Mouse (Mus musculus) cortical plate, adult 2 months (tissue): ENCODE results near the gene Cyp27b1. TPM values are rescaled to one million over a fixed set of nuclear protein-coding genes. Genes with fewer than 3 reads are reported as not detected.

Source experiments
- H3K27ac ChIP-seq: fragments of 200-500 bp; 2 replicates; pipeline ENCODE4 v1.5.1; 2012; ENCODE audit warnings: low read length, control low read depth, inconsistent platforms; ENCODE audit not compliant: insufficient read depth
- H3K4me1 ChIP-seq: fragments of 200-500 bp; 2 replicates; pipeline ENCODE4 v1.6.1; 2011; ENCODE audit warnings: low read length; ENCODE audit not compliant: control insufficient read depth, insufficient read depth
- H3K4me3 ChIP-seq: fragments of 200-500 bp; 2 replicates; pipeline ENCODE4 v1.5.1; 2011; ENCODE audit warnings: mild to moderate bottlenecking, low read length, control low read depth; ENCODE audit not compliant: insufficient read depth
- CTCF ChIP-seq: fragments of 200-500 bp; IDR thresholded peaks from 2 replicates; pipeline ENCODE4 v1.5.1; 2011; ENCODE audit warnings: mild to moderate bottlenecking, control low read depth, low read length; ENCODE audit not compliant: insufficient read depth; ENCODE audit errors: extremely low read depth
- POLR2A ChIP-seq: fragments of 200-500 bp; IDR thresholded peaks from 2 replicates; pipeline ENCODE4 v1.6.1; 2011; ENCODE audit warnings: mild to moderate bottlenecking, low read length, control low read depth; ENCODE audit not compliant: insufficient read depth; ENCODE audit errors: extremely low read depth
- polyA plus RNA-seq: library from polyadenylated mRNA; depleted of rRNA; stranded (reverse); fragments of >200 nt; gene quantifications from 2 replicates; pipeline ENCODE4 v1.2.3, GENCODE M21; 2012; rRNA removed

The Cyp27b1 gene
- 0.67 and 0.78 TPM in 2 replicates for polyA plus RNA-seq

- no peaks in the 10 kb centered on the region for H3K4me1 ChIP-seq
- TF ChIP-seq POLR2A (no peak), CTCF (no peak)
- H3K27ac ChIP-seq, result no peak within 1 kb of the TSS
- H3K4me3 ChIP-seq, result no peak within 1 kb of the TSS
These were observed at the start of gene Cyp27b1 for GRCm38 (mm10) chr10:127047954-127048353. Cyp27b1 (plus strand) TSS chr10:127048250.

- H3K27ac ChIP-seq, result no peak within 1 kb of the TSS
- H3K4me3 ChIP-seq, result no peak within 1 kb of the TSS
- TF ChIP-seq POLR2A (no peak), CTCF (no peak)
- no peaks in the 10 kb centered on the region for H3K4me1 ChIP-seq
These were observed 47.5 kb upstream of the Cyp27b1 start, which contains the start of gene Avil for GRCm38 (mm10) chr10:127000529-127000928. Avil (plus strand) TSS chr10:127000709.

GRCm38 (mm10) chr10:127001297-127001696 lies 46.8 kb upstream of the Cyp27b1 start:
- Histone ChIP-seq H3K4me1 (no peaks in the 10 kb centered on the region), H3K27ac (no peak overlapping the region)
- TF ChIP-seq CTCF (no peak), POLR2A (no peak)

GRCm38 (mm10) chr10:127002056-127002455 lies 46.0 kb upstream of the Cyp27b1 start:
- no peak for TF ChIP-seq CTCF
- TF ChIP-seq POLR2A, result no peak
- Histone ChIP-seq H3K4me1 (no peaks in the 10 kb centered on the region), H3K27ac (no peak overlapping the region), H3K4me3 (no peak overlapping the region)

More at GRCm38 (mm10) chr10:127001297-127001696, 46.8 kb upstream of the Cyp27b1 start:
- no peak overlapping the region for H3K4me3 ChIP-seq

- Histone ChIP-seq H3K27ac (no peak overlapping the region), H3K4me1 (no peaks in the 10 kb centered on the region), H3K4me3 (no peak overlapping the region)
- no peak for TF ChIP-seq POLR2A
- TF ChIP-seq CTCF, result no peak
These were observed 45.3 kb upstream of the Cyp27b1 start for GRCm38 (mm10) chr10:127002765-127003164.

GRCm38 (mm10) chr10:127003334-127003733 lies 44.7 kb upstream of the Cyp27b1 start:
- Histone ChIP-seq H3K4me3 (no peak overlapping the region), H3K4me1 (no peaks in the 10 kb centered on the region)
- TF ChIP-seq CTCF (no peak), POLR2A (no peak)

GRCm38 (mm10) chr10:127003806-127004205 lies 44.2 kb upstream of the Cyp27b1 start:
- no peaks in the 10 kb centered on the region for H3K4me1 ChIP-seq
- TF ChIP-seq CTCF (no peak), POLR2A (no peak)
- no peak overlapping the region for H3K27ac ChIP-seq
- H3K4me3 ChIP-seq, result no peak overlapping the region

More at GRCm38 (mm10) chr10:127003334-127003733, 44.7 kb upstream of the Cyp27b1 start:
- no peak overlapping the region for H3K27ac ChIP-seq

- no peaks in the 10 kb centered on the region for H3K4me1 ChIP-seq
- no peak for TF ChIP-seq POLR2A
- TF ChIP-seq CTCF, result peak; percentile 21; the same call in 1 of the 2 replicates
These were observed 31.6 kb upstream of the Cyp27b1 start for GRCm38 (mm10) chr10:127016488-127016887.

GRCm38 (mm10) chr10:127017071-127017470 lies 31.0 kb upstream of the Cyp27b1 start:
- Histone ChIP-seq H3K27ac (no peak overlapping the region), H3K4me1 (no peaks in the 10 kb centered on the region), H3K4me3 (no peak overlapping the region)
- TF ChIP-seq CTCF, result no peak
- TF ChIP-seq POLR2A, result no peak

More at GRCm38 (mm10) chr10:127016488-127016887, 31.6 kb upstream of the Cyp27b1 start:
- Histone ChIP-seq H3K4me3 (no peak overlapping the region), H3K27ac (no peak overlapping the region)

- TF ChIP-seq POLR2A, result no peak
- no peak for TF ChIP-seq CTCF
- no peak overlapping the region for H3K27ac ChIP-seq
- no peaks in the 10 kb centered on the region for H3K4me1 ChIP-seq
- H3K4me3 ChIP-seq, result no peak overlapping the region
These were observed 29.6 kb upstream of the Cyp27b1 start for GRCm38 (mm10) chr10:127018422-127018821.
